Mouse (Mus musculus) fat pad, adult 2 months (tissue): ENCODE measurements around the gene Hsp90ab1.

Source experiments
- DNase-seq: peaks from one replicate; pipeline ENCODE4 v3.0.0-alpha.2; 2011; ENCODE audit warnings: low read depth, low spot score; ENCODE audit errors: extremely low read depth

Hsp90ab1 gene

DNA sequence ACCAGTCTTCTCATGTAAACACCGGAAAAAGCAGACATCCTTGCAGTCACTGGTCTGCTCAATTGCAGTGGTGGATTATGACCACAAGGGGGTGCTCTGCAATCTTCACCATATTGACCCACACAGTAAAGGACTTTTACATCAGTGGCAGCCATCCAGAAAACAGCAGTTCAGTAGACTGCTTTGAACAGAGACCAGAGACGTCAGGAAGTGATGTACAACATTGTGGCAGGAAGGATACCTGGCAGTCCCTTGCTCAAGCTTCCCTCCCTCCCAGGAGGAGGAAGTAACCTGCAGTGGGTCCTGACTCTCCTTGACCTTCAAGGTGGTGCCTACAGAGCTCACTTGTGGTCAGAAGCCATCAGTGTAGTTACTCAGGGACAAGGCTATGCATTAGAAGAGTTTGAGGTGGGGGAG, 8.5 kb upstream of the Hsp90ab1 start:
- no peak for DNase-seq

DNA sequence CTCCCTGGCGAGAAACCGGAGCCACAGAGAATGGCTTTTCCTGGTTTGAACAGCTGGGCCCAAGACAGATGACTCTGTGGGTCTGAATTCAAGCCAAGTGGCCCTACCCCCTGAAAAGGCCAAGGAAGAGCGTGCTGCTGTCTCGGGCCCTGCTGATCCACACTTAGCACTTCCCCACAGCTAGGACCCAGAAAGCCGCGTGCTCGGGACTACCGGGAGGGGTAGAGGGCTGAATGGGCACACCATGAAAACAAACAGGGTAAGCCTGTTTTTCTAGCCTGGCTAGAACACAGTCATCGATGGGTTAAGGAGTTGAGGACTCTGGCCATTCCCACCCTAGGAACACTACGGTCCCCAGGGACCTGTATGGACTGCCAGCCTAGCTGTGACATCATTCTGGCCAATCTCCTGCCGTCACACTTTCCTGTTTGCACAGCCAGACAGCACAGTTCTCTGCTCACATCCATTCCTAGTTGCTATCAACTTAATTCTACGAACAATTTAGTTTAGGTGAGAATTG, 7.9 kb upstream of the Hsp90ab1 start:
- no peak for DNase-seq

DNA sequence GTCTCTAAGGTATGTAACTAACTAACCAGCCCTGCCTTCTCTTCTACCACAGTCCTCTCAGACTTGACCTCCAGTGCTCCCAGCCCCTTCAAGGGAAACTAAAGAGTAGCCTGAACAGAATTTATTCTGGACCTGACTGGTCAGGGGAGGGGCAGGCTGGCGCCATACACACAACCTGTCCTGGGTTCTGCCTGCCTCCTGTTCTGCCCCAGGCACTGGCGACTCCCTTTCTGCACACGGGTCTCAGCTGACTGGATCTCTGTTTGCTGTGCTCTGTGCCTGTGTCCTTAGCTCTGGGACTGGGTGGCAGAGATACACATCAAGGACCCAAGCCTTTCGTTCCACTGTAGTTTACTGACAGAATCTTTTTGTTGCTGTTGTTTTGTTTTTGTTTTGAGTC, 6.5 kb upstream of the Hsp90ab1 start:
- no peak for DNase-seq

DNA sequence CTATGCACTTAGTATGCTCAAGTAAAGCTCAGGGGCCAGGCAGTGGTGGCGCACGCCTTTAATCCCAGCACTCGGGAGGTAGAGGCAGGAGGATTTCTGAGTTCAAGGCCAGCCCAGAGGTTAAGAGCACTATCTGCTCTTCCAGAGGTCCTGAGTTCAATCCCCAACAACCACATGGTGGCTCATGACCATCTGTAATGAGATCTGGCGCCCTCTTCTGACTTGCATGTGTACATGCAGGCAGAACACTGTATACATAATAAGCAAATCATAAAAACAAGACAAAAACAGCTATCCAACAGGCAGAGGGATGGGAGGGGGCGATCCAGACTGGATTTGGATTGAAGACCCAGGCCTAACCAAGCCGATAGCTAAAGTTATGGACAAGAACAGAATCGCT, 5.8 kb upstream of the Hsp90ab1 start:
- no peak for DNase-seq

DNA sequence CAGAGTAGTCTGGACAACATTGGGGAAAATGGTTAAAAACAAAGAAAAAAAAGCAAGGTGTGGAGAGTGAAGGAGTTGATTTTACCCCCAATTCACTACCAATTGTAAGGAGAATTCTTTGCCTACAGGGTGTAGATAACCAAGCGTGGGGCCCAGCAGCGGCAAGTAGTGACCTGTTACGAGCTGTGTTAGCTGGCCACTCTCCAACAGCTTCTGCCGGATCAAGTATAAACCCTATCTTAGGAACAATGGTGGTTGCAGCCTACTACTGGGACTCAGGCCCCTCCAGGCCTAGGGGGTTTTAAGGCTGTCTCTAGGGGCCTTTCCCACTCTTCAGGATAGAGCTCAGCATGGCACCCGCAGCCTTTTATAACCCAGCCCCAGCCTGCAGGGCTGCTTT, 5.2 kb upstream of the Hsp90ab1 start:
- no peak for DNase-seq

DNA sequence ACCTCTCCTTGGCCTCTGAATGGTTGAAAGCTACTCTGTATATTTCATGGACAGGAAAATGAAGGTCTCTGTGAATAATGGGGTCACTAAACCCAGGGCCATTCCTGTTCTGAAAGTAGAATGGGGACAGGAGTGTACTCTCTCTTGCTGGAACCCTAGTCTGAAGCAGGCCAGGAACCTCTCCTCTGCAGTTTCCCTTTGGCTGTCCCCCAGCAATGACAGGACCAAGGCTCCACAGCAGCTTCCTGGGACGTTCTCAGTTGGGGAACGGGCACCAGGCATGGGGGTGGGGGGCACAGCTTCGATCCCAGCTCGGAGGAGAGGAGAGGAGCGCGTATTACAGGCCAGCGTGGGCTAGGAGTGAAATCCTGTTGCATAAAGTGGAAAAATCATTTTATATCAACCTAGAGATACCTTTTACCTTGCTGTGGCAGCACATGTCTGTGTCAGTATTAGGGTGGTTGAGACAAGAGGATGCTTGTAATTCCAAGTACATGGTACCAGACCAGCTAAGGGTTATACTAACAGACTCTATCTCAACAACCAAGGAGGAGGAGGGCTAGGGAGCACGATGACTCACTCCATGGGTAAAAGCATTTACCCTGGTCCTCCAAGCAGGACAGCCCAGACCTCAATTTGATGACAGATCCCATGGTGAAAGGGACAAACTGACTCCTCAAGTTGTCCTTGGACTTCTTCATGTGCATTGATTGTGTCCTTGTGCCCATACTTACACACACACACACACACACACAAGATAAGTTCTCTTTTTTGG, 2.2 kb upstream of the Hsp90ab1 start:
- DNase-seq, result no peak

DNA sequence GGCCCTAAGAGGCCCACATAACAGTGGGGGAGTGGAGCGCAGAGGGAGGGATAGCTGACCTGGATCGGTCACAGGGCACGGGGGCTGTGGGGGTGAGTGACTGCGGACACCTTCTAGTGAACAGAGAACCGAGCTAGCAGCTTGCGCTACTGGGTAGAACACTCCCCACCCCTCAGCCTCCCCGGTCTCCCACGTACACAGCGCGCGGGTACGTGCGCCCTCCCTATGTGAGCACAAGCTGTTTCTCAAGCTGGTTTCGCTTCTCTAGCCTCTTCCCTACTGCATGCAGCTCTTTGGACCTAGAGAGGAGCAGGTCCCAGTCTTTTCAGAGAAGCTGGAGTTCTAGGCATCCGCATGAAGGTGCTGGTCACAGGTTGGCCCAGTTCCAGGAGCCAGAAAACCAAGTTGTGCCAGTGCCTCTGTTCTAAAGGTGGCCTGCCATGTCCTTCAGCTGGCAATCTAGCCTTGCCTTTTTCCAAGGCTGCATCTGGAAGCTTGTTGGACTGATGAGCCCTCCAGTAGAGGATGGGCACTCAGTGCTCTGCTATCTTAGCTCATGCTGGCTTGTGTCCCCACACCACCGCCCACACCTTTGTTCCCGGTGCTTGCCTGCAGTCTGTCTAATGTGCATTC, 1.2 kb upstream of the Hsp90ab1 start:
- DNase-seq, result no peak

DNA sequence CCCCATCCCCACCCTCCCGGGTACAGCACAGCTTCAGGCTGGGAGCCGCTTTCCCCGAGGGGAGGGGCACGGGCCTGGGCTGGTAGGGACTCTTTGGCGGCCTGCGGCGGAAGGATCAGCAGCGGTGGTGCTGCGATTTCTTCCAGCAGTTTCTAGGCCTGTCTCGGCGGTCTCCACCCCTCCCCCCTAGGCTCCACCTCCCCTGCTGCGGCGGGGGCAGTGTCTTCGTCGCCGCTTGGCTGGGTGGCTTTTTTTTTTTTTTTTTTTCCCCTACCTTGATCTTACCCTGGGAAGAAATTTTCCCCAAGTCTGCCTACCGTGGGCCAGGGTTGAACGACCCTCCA, 681 bp upstream of the Hsp90ab1 start:
- DNase-seq, result no peak

DNA sequence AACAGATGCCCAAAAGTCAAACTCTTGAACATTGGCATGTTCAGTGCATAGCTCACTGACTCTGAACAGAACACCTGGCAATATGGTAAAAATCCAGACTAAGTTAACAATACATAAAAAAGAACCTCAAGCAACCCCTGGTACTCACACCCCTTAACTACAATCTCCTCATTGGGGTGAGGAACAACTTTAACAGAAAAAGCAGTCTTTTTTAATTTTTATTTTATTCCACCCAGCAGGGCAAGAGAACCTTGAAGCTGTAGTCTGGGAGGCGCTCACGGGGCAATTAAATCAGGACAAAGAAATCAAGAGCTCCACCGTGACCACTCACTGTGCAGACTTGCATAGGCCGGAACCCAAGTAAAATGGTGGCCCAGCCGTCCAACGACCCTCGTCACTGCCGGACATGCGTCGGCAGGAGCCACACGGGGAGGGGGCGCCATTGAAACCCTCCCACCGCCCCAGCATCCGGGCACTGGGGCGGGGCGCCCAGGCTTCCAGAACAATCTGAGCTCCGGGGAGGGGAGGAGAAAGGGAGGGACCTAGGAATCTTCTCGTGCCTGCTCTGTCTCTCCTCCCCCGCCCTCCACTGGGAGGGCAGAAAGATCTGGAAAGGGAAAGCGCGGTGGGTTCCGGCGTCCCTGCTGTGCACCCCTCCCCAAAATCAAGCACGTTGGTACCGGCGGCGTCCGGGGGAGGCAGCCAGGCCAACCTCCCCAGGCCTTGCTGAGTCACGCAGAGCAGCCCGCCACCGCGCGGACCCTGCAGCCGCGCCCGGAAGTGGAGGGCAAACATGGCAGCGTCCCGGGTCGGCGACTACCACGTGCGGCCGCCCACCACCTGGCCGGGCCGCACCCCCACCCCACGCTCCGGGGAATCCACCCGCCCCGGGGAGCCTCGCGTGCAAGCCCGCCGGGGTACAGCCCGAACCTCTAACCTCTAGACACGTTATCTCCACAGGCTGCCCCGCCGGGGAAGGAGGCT, 676 bp downstream of the Hsp90ab1 start:
- DNase-seq, result no peak

DNA sequence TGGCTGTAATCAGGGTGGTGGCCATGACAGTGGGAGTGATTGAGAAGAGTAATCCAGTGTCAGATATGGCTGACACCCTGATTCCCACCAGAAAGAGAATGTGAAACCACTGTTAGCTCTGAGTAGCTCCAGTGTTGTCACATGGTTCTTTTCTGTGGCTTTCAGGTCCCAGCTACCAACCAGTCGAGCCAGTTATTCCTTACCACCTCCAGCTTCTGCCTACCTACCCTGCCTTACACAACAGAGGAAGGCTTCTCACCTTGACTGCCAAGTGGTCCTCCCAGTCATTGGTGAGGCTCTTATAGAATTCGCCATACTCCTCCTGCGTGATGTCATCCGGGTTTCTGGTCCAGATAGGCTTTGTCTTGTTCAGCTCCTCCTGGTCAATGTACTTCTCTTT, 3.1 kb downstream of the Hsp90ab1 start:
- peak; percentile 81 for DNase-seq

DNA sequence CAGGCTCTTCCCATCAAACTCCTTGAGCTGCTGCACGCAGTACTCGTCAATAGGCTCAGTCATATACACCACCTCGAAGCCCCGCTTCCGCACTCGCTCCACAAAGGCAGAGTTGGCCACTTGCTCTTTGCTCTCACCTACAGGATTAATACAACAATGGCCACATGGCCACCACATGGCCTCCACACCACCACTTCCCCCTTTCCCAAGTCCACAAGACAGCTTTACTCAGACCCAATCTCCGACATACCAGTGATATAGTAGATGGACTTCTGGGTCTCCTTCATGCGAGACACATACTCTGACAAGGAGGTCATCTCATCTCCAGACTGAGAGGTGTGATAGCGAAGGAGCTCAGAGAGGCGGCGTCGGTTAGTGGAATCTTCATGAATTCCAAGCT, 4.1 kb downstream of the Hsp90ab1 start:
- no peak for DNase-seq

DNA sequence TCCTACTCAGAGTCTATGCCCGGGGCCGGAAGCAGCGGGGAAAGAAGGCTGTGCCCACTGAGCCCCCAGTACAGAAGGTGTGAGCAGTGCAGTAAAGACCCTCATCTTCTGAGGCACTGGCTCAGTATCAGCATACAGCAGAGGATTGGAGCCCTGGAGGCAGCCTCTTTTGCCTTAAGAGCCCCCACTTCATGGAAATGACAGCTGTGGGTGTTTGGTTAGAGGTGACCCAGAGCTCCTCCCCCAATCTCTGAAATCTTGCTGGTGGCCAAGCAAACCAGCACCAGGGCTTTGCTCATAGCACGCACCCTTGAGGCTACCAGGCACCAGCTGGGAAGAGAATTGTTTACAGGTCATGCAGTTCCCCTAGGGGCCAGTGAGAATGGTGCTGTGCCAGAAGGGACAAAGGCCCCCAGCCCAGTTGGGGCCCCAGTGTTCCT, 5.9 kb downstream of the Hsp90ab1 start:
- DNase-seq, result no peak

DNA sequence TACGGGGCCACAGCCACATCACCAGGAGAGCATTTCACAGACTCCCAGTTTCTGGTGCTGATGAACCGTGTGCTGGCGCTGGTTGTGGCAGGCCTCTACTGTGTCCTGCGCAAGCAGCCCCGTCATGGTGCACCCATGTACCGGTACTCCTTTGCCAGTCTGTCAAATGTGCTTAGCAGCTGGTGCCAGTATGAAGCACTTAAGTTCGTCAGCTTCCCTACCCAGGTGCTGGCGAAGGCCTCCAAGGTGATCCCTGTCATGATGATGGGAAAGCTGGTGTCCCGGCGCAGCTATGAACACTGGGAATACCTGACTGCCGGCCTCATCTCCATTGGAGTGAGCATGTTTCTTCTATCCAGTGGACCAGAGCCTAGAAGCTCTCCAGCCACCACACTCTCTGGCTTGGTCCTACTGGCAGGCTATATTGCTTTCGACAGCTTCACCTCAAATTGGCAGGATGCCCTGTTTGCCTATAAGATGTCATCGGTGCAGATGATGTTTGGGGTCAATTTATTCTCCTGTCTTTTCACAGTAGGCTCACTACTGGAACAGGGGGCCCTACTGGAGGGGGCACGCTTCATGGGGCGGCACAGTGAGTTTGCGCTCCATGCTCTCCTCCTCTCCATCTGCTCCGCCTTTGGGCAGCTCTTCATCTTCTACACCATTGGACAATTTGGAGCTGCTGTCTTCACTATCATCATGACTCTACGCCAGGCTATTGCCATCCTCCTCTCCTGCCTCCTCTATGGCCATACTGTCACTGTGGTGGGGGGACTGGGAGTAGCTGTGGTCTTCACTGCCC, 6.5 kb downstream of the Hsp90ab1 start:
- no peak for DNase-seq

DNA sequence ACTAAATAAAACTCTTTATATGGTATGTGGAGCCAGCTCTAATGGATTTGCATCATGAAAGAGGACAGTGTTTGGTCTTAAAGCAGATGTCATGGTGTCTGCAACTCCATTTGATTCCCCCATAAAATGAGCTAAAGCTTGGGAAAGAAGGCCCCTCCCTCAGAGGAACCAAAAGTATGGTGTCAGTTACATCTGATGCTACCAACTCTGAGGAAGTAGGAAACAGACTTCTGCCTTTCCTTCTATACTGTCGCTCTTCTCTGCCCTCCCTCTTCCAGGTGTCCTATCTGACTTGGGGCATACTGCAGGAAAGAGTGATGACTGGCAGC, 7.1 kb downstream of the Hsp90ab1 start:
- no peak for DNase-seq

DNA sequence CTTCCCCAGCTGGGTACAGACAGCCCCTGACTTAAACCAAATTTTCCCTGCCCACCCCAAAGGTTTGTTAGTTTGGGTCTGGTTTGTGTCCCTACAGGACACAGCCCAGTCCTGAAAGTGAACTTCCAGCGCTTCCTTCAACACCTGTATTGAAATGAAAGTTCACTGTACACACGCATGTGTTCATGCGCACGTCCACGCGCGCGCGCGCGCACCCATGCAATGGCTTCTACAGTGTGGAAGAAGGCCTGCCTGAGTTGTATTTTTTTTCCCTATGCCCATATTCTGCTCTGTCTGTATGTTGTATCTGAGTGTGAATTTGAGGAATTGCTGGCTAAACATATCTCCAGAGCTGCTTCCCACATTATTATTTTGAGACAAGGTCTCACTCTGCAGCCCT, 8.0 kb downstream of the Hsp90ab1 start:
- no peak for DNase-seq

DNA sequence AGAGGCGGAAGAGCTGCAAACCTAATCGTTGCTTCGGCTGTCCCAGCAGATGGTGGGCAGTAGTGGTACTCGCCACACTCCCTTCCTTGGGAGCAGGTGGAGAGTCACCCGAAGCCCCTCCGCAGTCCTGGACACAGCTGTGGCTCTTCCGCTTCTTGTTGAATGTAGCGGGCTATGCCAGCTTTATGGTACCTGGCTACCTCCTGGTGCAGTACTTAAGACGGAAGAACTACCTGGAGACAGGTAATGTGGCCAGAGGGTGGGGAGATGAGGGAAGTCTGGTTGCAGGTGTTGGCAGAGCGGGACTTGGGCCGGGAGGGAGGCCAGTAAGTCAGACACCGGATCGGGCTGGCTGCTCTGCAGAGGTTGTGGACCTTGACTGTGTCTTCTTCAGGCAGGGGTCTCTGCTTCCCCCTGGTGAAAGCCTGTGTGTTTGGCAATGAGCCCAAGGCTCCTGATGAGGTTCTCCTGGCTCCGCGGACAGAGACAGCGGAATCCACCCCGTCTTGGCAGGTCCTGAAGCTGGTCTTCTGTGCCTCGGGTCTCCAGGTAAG, 8.5 kb downstream of the Hsp90ab1 start:
- DNase-seq, result no peak

DNA sequence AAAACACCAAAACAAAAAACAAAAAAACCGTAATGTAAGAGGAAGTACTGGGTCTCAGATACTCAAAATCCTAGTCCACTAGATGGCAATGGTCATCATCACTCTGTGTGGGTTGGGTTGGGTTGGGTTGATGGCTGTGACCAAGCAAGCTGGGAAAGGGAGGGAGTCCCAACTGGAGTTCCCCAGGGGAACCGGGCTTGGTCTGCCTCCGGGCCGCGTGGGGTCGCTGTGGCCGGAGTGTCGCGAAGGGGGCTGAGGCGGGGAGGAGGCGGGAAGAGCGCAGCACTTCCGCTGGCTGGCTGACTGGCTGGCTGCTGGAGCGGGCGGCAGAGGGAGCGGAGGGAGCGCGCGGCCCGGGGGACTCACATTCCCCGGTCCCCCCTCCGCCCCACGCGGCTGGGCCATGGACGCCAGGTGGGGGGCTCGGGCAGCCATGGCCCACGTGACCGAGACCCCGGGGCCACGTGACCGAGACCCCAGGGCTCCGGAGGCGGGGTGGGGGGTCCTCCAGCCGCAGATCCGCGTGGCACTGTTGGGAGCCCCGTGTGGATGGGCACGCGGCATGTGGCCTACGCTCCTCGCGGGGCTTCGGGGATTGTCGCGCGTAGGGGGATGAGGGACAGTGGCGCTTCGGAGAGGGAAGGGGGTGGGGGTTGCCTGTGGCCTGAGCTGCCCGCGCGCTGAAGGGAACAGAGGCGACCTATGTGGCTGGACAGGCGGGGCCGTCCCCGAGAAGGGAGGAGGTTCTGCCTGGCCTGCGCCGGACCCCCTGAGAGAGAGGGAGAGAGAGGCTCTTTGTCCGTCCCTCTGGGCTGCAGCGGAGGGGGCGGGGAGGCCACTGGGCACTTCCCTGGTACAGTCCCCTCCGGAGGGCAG, 9.2 kb downstream of the Hsp90ab1 start, which contains the start of gene Slc35b2:
Gene Slc35b2 (plus strand): TSS at position 220 of the 876 bp plus-strand sequence.
- no peak for DNase-seq

DNA sequence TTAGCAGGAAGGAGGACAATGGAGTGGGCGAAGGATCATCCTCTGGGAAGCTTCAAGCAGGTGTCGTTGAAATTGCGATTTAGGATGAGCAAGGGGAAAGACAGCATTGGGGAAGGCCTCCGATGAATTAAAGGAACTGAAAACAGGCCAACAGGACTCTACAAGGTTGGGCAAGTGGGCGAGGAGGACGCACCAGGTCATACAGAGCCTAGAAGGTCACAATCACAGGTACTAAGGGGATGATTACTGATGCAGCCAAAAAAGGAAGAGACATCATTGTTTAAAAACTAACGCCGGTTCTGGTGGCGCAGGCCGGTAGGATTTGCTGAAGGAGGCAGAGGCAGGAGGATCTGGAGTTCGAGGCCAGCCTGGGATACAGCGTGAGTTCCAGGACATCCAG, 9.9 kb downstream of the Hsp90ab1 start:
- no peak for DNase-seq

DNA sequence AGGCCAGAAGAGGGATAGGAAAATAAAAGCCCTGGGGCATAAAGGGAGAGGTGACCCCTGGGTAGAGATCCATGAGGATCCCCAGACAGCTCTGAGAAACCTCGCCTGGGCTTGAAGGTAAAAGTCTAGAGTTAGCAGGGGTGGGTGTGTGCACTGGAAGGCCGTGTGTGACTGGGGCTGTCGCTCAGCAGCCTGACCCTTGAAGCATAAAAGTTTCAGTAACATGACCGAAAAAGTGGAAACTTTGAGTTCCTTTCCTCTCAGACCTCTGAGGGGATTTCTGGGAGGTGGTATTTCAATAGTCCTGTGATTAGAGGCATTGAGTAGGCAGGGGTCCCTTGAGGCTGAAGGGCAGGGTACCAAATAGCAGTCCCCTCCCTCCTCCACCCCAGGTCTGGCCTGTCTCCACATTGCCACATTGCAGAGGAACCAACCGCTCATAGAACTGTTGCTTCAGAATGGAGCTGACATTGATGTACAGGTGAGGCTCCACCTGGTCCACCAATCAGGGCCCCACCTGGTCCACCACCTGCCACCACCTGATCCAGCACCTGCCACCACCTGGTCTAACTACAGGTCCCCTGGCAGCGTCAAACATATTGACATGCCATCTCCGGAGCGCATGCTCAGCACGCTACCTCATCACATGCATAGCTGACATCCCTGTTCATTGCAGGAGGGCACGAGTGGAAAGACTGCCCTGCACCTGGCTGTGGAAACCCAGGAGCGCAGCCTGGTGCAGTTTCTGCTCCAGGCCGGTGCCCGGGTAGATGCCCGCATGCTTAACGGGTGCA, 13.1 kb downstream of the Hsp90ab1 start:
- DNase-seq, result no peak
